Mouse (Mus musculus) liver, embryonic 14.5 days (tissue): ENCODE results near the gene Fam227a. TPM values are rescaled to one million over a fixed set of nuclear protein-coding genes. Genes with fewer than 3 reads are reported as not detected.

Source experiments
- ATAC-seq: fragments of 200-750 bp; cut with Nextera tagmentation; 2 replicates; pipeline ENCODE4 v1.8.0; 2017; ENCODE audit warnings: moderate number of reproducible peaks, mild to moderate bottlenecking, moderate library complexity; ENCODE audit not compliant: insufficient read depth
- DNase-seq, 3 experiments: peaks; one replicate each; pipeline ENCODE4 v3.0.0-alpha.2; 2012 to 2013; ENCODE audit warnings: low read depth in 3 of 3, low spot score in 3 of 3
- H3K27ac ChIP-seq: fragments of 300-500 bp; sonication (generic); 2 replicates; pipeline ENCODE4 v1.5.1; 2014; ENCODE audit warnings: moderate library complexity, mild to moderate bottlenecking, control low read depth, inconsistent platforms
- H3K27me3 ChIP-seq: fragments of 300-500 bp; sonication (generic); 2 replicates; pipeline ENCODE4 v1.6.1; 2014; ENCODE audit warnings: mild to moderate bottlenecking, low read length, moderate library complexity; ENCODE audit not compliant: control insufficient read depth, insufficient read depth
- H3K36me3 ChIP-seq: fragments of 300-500 bp; sonication (generic); replicated peaks from 2 replicates; pipeline ENCODE4 v1.6.1; 2014; ENCODE audit warnings: low read depth; ENCODE audit not compliant: control insufficient read depth, insufficient read depth
- H3K4me1 ChIP-seq, 2 experiments: fragments of 200-500 bp in 1 of 2; fragments of 300-500 bp in 1 of 2; sonication (generic) in 1 of 2; replicated peaks; 2 replicates each; pipeline ENCODE4 v1.6.1; 2012 to 2014; ENCODE audit warnings: antibody characterized with exemption in 1 of 2, inconsistent platforms in 1 of 2, low read length in 1 of 2; ENCODE audit not compliant: control insufficient read depth in 2 of 2, insufficient read depth in 2 of 2
- H3K4me2 ChIP-seq: fragments of 300-500 bp; sonication (generic); 2 replicates; pipeline ENCODE4 v1.6.1; 2014; ENCODE audit warnings: low read depth, mild to moderate bottlenecking, control low read depth, moderate library complexity
- H3K4me3 ChIP-seq, 2 experiments: fragments of 200-500 bp in 1 of 2; fragments of 300-500 bp in 1 of 2; sonication (generic) in 1 of 2; 2 replicates each; pipeline ENCODE4 v1.5.1; 2012 to 2014; ENCODE audit warnings: low read depth in 2 of 2, low read length in 2 of 2, mild to moderate bottlenecking in 2 of 2, control low read depth in 1 of 2, inconsistent platforms in 1 of 2, moderate library complexity in 1 of 2; ENCODE audit not compliant: insufficient read depth in 1 of 2
- H3K9ac ChIP-seq: fragments of 300-500 bp; sonication (generic); replicated peaks from 2 replicates; pipeline ENCODE4 v1.6.1; 2014; ENCODE audit warnings: mild to moderate bottlenecking, control low read depth, moderate library complexity
- H3K9me3 ChIP-seq: fragments of 300-500 bp; sonication (generic); 2 replicates; pipeline ENCODE4 v1.6.1; 2016; ENCODE audit warnings: low read length, mixed read lengths; ENCODE audit not compliant: control insufficient read depth
- CTCF ChIP-seq: IDR thresholded peaks from 2 replicates; pipeline ENCODE4 v1.5.1; 2016; ENCODE audit warnings: antibody characterized with exemption, low read depth, control low read depth
- EP300 ChIP-seq: IDR thresholded peaks from 2 replicates; pipeline ENCODE4 v1.6.1; 2016; ENCODE audit warnings: antibody characterized with exemption, low read depth
- WGBS: fragments of 180-500 bp; shearing (Covaris S2); extraction: QIAGEN DNeasy Blood & Tissue Kit; methylation state at CpG from one replicate; pipeline ENCODE4 v1.1.7; 2014; ENCODE audit not compliant: insufficient replicate concordance; 5-methylcytosine and 5-hydroxymethylcytosine counted together
- polyA plus RNA-seq, 2 experiments: library from polyadenylated mRNA; depleted of rRNA in 1 of 2; stranded (reverse) in 1 of 2; unstranded in 1 of 2; fragments of >200 nt; fragmentation: Nextera tagmentation in 1 of 2; extraction: Ambion mirVana in 1 of 2; gene quantifications; 2 replicates each; pipeline versions ENCODE4 v1.2.1 to v1.2.3; 2012 to 2014

Gene Fam227a
- polyA plus RNA-seq, 2 experiments, result 0.06 to 0.35 TPM

DNA sequence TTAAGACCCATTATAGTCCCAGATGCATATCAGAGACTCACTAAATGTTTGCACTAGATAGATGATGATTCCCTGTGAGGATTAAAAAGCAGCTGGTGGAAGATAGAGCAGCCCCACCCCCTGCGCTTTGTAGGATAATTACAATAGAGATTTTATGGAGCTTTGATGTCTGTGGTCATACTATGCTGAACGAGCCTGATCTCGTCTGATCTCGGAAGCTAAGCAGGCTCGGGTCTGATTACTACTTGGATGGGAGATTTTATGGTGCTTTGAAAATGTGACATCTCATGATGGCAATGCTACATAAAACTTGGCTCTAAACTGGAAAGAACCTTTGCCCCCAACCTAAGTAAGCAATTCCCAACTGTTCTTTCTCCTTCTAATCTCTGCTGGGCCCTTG, 33.6 kb upstream of the Fam227a start:
- H3K9me3 ChIP-seq, result no peaks in the 10 kb centered on the region
- no peak for ATAC-seq
- DNase-seq, result no peak
- peak overlapping the region; percentile 95 for H3K4me2 ChIP-seq
- peak overlapping the region; percentile 88 for H3K27ac ChIP-seq
- peak overlapping the region; percentile 94 for H3K9ac ChIP-seq
- peak overlapping the region; percentile 45 to 94 for H3K4me3 ChIP-seq
- H3K36me3 ChIP-seq, result peaks cover 15% of the 10 kb centered on the region
- no peaks in the 10 kb centered on the region for H3K27me3 ChIP-seq
- WGBS, result 48% methylated on average over 5 of the region's 5 CpGs
- TF ChIP-seq EP300, result no peak
- no peak for TF ChIP-seq CTCF
- H3K4me1 ChIP-seq, result peaks cover 63 to 69% of the 10 kb centered on the region in 2 experiments

DNA sequence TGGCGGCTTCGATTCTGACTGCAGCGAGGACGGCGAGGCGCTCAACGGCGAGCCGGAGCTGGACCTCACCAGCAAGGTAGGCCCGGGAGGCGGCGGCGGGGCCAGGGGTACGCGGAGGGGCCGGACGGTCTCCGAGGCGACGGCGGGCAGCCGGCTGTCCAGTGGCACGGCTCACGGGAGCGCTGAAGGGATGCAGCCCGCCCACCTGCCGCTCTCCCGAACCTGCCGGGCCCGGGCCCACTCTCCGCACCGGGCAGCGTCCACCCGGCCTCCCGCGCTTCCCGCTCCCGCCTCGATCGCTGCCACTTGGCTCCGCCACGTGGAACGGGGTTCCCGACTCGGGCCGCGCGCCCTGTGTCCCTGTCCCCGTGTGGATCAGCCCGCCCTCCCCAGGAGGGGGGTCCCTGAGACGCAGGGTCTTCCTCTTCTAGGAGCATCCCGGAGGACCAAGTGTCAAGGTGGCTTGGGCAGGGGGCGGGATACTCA, 32.3 kb upstream of the Fam227a start:
- H3K27me3 ChIP-seq, result no peaks in the 10 kb centered on the region
- H3K9ac ChIP-seq, result peak overlapping the region; percentile 94
- peak overlapping the region; percentile 65 to 94 for H3K4me3 ChIP-seq
- ATAC-seq (no peak), DNase-seq (no peak)
- H3K27ac ChIP-seq, result peak overlapping the region; percentile 82
- no peaks in the 10 kb centered on the region for H3K9me3 ChIP-seq
- H3K4me2 ChIP-seq, result peak overlapping the region; percentile 95
- TF ChIP-seq EP300 (no peak), CTCF (no peak)
- 0% methylated on average over 53 of the region's 53 CpGs for WGBS
- H3K36me3 ChIP-seq, result peaks cover 3% of the 10 kb centered on the region
- peaks cover 54 to 60% of the 10 kb centered on the region in 2 experiments for H3K4me1 ChIP-seq

DNA sequence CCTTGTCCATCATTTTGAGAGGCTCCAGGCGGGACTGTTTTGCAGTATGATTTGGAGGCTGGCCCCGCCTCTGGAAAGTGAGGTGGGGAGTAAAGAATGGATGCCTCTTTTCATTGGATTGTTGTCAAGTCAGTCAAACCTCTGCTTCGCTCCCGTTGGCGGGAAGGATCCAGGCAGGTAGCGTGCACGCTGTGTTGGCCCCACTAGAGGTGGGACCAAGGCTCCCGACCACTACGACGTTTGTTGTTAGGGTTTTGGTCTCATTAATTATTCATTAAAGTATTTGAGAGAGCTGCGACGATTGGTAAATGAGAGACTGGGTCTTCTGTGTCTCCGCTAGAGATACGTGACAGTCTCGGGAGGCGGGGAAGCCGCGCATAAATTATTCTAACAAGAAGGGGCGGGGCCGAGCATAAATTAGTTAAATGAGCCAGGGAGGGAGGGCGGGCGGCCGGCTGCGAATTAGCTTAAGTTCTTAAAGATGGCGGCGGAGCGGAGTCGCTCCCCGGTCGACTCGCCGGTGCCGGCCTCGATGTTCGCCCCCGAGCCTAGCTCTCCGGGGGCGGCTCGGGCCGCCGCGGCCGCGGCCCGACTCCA, 31.8 kb upstream of the Fam227a start, which contains the start of gene Gtpbp1:
Gene Gtpbp1 (plus strand): TSS at position 420 of the 597 bp plus-strand sequence.
- Histone ChIP-seq H3K9me3 (no peaks in the 10 kb centered on the region), H3K27me3 (no peaks in the 10 kb centered on the region), H3K4me1 (peaks cover 53 to 61% of the 10 kb centered on the region in 2 experiments), H3K27ac (peak within 1 kb of the TSS; percentile 90), H3K36me3 (peaks cover 2% of the 10 kb centered on the region; the same call in 1 of the 2 replicates), H3K4me3 (peak within 1 kb of the TSS; percentile 65 to 94), H3K4me2 (peak within 1 kb of the TSS; percentile 95), H3K9ac (peak within 1 kb of the TSS; percentile 94)
- peak; percentile 85 for ATAC-seq
- DNase-seq, result peak; percentile 100
- TF ChIP-seq EP300, result peak; percentile 34; the same call in 1 of the 2 replicates
- no peak for TF ChIP-seq CTCF
- under 1% methylated on average over 45 of the region's 45 CpGs for WGBS

DNA sequence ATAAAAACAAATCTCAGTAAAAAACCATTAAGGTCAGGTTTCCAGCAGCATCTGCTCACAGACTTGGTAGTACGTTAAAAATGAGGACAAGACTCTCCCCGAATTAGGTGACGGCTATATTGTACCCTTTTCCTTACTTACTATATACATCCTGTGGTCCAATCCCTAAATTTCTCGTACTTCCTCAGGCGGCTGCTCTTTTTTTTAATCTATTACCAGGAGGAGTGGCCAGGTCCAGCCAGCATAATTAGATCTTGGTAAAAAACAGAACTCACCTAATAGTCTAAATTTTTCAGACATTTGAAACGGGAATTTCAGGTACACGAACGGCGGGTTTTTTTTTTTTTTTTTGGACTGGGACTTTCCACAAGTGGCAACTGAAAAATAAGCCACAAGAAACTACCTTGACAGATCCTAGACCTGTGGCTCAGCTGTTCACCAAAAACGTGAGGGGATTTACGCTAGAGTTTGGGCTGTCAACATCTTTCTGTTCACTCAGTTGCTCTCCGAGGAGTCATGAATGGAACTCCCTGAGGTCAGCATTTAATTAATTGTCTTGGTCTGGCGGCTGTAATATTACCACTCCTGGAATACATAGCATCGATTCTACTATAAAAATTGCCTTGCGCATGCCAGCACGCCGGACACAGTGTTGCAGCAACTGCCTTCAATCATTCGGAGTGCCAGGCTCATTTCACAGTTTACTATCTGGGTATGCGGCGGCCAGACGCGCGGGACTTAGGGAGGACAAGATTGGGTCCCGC, 31.1 kb upstream of the Fam227a start:
- TF ChIP-seq CTCF, result no peak
- TF ChIP-seq EP300, result no peak; the same call in 1 of the 2 replicates
- H3K4me3 ChIP-seq, result peak overlapping the region; percentile 51 to 94
- no peaks in the 10 kb centered on the region for H3K9me3 ChIP-seq
- DNase-seq (no peak), ATAC-seq (no peak)
- H3K27ac ChIP-seq, result peak overlapping the region; percentile 90
- H3K36me3 ChIP-seq, result no peaks in the 10 kb centered on the region; the same call in 1 of the 2 replicates
- peaks cover 46 to 61% of the 10 kb centered on the region in 2 experiments for H3K4me1 ChIP-seq
- no peaks in the 10 kb centered on the region for H3K27me3 ChIP-seq
- WGBS, result 12% methylated on average over 24 of the region's 24 CpGs
- H3K4me2 ChIP-seq, result peak overlapping the region; percentile 95
- H3K9ac ChIP-seq, result peak overlapping the region; percentile 73
